Mouse (Mus musculus) liver, embryonic 16.5 days (tissue): ENCODE measurements around the gene Gse1. TPM values are rescaled to one million over a fixed set of nuclear protein-coding genes. Genes with fewer than 3 reads are reported as not detected.
A peak's percentile ranks its signal among the peaks of the same experiment; 100 is the strongest.

ENCODE experiments used
- ATAC-seq: fragments of 200-750 bp; cut with Nextera tagmentation; 2 replicates; pipeline ENCODE4 v1.8.0; 2017; ENCODE audit warnings: low read depth, mild to moderate bottlenecking, moderate number of reproducible peaks, moderate library complexity
- H3K27ac ChIP-seq: fragments of 300-500 bp; sonication (generic); 2 replicates; pipeline ENCODE4 v1.5.1; 2014; ENCODE audit warnings: mild to moderate bottlenecking, low read length
- H3K27me3 ChIP-seq: fragments of 300-500 bp; sonication (generic); 2 replicates; pipeline ENCODE4 v1.6.1; 2014; ENCODE audit warnings: low read depth, low read length, mixed read lengths; ENCODE audit not compliant: control insufficient read depth, insufficient read depth
- H3K36me3 ChIP-seq: fragments of 300-500 bp; sonication (generic); 2 replicates; pipeline ENCODE4 v1.6.1; 2014; ENCODE audit warnings: mild to moderate bottlenecking; ENCODE audit not compliant: control insufficient read depth, insufficient read depth
- H3K4me1 ChIP-seq: fragments of 300-500 bp; sonication (generic); 2 replicates; pipeline ENCODE4 v1.6.1; 2014; ENCODE audit warnings: low read depth, low read length, mixed read lengths; ENCODE audit not compliant: control insufficient read depth
- H3K4me2 ChIP-seq: fragments of 300-500 bp; sonication (generic); 2 replicates; pipeline ENCODE4 v1.6.1; 2014; ENCODE audit warnings: low read depth, low read length, mixed read lengths
- H3K4me3 ChIP-seq: fragments of 300-500 bp; sonication (generic); 2 replicates; pipeline ENCODE4 v1.5.1; 2014; ENCODE audit warnings: low read depth, mild to moderate bottlenecking, low read length
- H3K9ac ChIP-seq: fragments of 300-500 bp; sonication (generic); 2 replicates; pipeline ENCODE4 v1.6.1; 2014; ENCODE audit warnings: low read depth, low read length
- H3K9me3 ChIP-seq: fragments of 300-500 bp; sonication (generic); replicated peaks from 2 replicates; pipeline ENCODE4 v1.6.1; 2016; ENCODE audit warnings: low read length; ENCODE audit not compliant: control insufficient read depth
- WGBS: fragments of 180-500 bp; shearing (Covaris S2); extraction: QIAGEN DNeasy Blood & Tissue Kit; methylation state at CpG from one replicate; pipeline ENCODE4 v1.1.7; 2014; ENCODE audit not compliant: insufficient replicate concordance; 5-methylcytosine and 5-hydroxymethylcytosine counted together
- microRNA-seq: library from miRNA; unstranded; fragments of <30 nt; microRNA quantifications from one replicate; pipeline ENCODE4, GENCODE M21; 2016
- polyA plus RNA-seq: library from polyadenylated mRNA; unstranded; fragments of >200 nt; fragmentation: Nextera tagmentation; extraction: Ambion mirVana; gene quantifications from 2 replicates; pipeline ENCODE4 v1.2.1, GENCODE M21; 2015

The Gse1 gene
- polyA plus RNA-seq, 1 experiment from 2014 or later = 9.5 TPM

- 64% methylated on average over 14 of the region's 14 CpGs for WGBS
- H3K9me3 ChIP-seq = no peaks in the 10 kb centered on the region
- H3K4me2 ChIP-seq = no peak overlapping the region
- H3K4me3 ChIP-seq = no peak overlapping the region
- no peaks in the 10 kb centered on the region for H3K27me3 ChIP-seq
- no peak overlapping the region for H3K27ac ChIP-seq
- H3K9ac ChIP-seq = no peak overlapping the region
- 0 out of 2 replicates have a peak, but pooled peaks have one; percentile 18 for ATAC-seq
- H3K36me3 ChIP-seq = no peaks in the 10 kb centered on the region
- peaks cover 16% of the 10 kb centered on the region for H3K4me1 ChIP-seq
These were observed 393.9 kb downstream of the Gse1 start for GRCm38 (mm10) chr8:120622161-120622560.

- no peaks in the 10 kb centered on the region for H3K27me3 ChIP-seq
- H3K36me3 ChIP-seq = no peaks in the 10 kb centered on the region
- H3K27ac ChIP-seq = no peak overlapping the region
- no peak overlapping the region for H3K4me2 ChIP-seq
- ATAC-seq = no peak
- 27% methylated on average over 2 of the region's 2 CpGs for WGBS
- no peaks in the 10 kb centered on the region for H3K9me3 ChIP-seq
- H3K4me3 ChIP-seq = no peak overlapping the region
- peaks cover 13% of the 10 kb centered on the region for H3K4me1 ChIP-seq
- no peak overlapping the region for H3K9ac ChIP-seq
These were observed 395.4 kb downstream of the Gse1 start for GRCm38 (mm10) chr8:120623608-120624007.

- Histone ChIP-seq H3K27me3 (no peaks in the 10 kb centered on the region), H3K27ac (no peak overlapping the region), H3K9ac (no peak overlapping the region), H3K9me3 (no peaks in the 10 kb centered on the region), H3K4me2 (no peak overlapping the region), H3K4me1 (peaks cover 6% of the 10 kb centered on the region; the same call in 1 of the 2 replicates), H3K36me3 (no peaks in the 10 kb centered on the region), H3K4me3 (no peak overlapping the region)
- WGBS = 69% methylated on average over 11 of the region's 11 CpGs
- ATAC-seq = no peak
These were observed 398.2 kb downstream of the Gse1 start for GRCm38 (mm10) chr8:120626461-120626860.

GRCm38 (mm10) chr8:120627298-120627697 is 399.0 kb downstream of the Gse1 start:
- H3K27ac ChIP-seq = no peak overlapping the region

GRCm38 (mm10) chr8:120630031-120630430 is 401.8 kb downstream of the Gse1 start:
- peaks cover 6% of the 10 kb centered on the region; the same call in 1 of the 2 replicates for H3K4me1 ChIP-seq
- no peak overlapping the region for H3K27ac ChIP-seq
- H3K9ac ChIP-seq = no peak overlapping the region
- 60% methylated on average over 5 of the region's 5 CpGs for WGBS
- H3K4me2 ChIP-seq = no peak overlapping the region
- no peak overlapping the region for H3K4me3 ChIP-seq
- H3K27me3 ChIP-seq = peaks cover 21% of the 10 kb centered on the region
- ATAC-seq = no peak
- no peaks in the 10 kb centered on the region for H3K36me3 ChIP-seq
- H3K9me3 ChIP-seq = no peaks in the 10 kb centered on the region

More at GRCm38 (mm10) chr8:120627298-120627697, 399.0 kb downstream of the Gse1 start:
- 62% methylated on average over 5 of the region's 5 CpGs for WGBS
- Histone ChIP-seq H3K9ac (no peak overlapping the region), H3K4me3 (no peak overlapping the region), H3K4me1 (no peaks in the 10 kb centered on the region; the same call in 1 of the 2 replicates), H3K36me3 (no peaks in the 10 kb centered on the region), H3K27me3 (no peaks in the 10 kb centered on the region), H3K4me2 (no peak overlapping the region), H3K9me3 (no peaks in the 10 kb centered on the region)
- no peak for ATAC-seq

- Histone ChIP-seq H3K9me3 (no peaks in the 10 kb centered on the region), H3K4me1 (peaks cover 6% of the 10 kb centered on the region; the same call in 1 of the 2 replicates), H3K4me2 (no peak overlapping the region), H3K9ac (no peak overlapping the region), H3K36me3 (no peaks in the 10 kb centered on the region), H3K4me3 (no peak overlapping the region), H3K27ac (no peak overlapping the region), H3K27me3 (peaks cover 26% of the 10 kb centered on the region)
- no peak for ATAC-seq
- WGBS = 36% methylated on average over 6 of the region's 6 CpGs
These were observed 402.6 kb downstream of the Gse1 start for GRCm38 (mm10) chr8:120630848-120631247.

Small RNAs within 50 kb of the gene (microRNA-seq; reads per million reads assigned to microRNA genes)
- not detected for gene Gm22715
- not detected for gene Mir7687

Other genes with a start within 250 kb of the Gse1 start
- 2.0 and 3.2 TPM in 2 replicates for gene Crispld2, start 236.0 kb upstream of the Gse1 start, polyA plus RNA-seq
- gene Zdhhc7, start 127.0 kb upstream of the Gse1 start, polyA plus RNA-seq = 12.9 TPM in 2 replicates
- gene 6430548M08Rik, start 114.3 kb upstream of the Gse1 start, polyA plus RNA-seq = 3.0 and 4.4 TPM in 2 replicates
- not detected in 2 replicates for gene Fam92b, start 51.0 kb upstream of the Gse1 start, polyA plus RNA-seq